Mouse (Mus musculus): ENCODE data around the gene Sorcs1.

DNA sequence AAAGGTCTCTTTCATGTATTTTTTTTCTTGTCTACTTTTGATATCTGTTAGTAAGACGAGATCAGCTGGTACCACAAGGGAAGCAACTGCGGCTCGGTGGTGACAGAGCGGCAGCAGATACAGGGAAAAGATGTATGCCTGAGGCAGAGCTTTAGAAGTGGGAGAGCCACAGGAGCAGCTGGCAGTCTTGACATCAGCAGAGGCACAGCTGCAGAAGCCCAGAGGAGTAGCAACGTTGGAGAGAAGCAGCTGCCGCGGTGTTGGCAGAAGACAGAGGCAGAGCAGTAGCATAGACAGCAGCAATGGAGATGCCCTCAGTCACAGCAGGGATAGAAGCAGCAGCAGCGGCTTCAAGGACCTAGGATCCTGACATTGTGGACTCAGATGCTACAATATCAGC is 152.4 kb downstream of the Sorcs1 start:
- TF ChIP-seq CTCF (IDR thresholded peaks at IDR 0.05; ENCODE audit: extremely low read depth, insufficient read depth, low read length) (no peak), POLR2A (IDR thresholded peaks at IDR 0.05; ENCODE audit: extremely low read depth, insufficient read depth, low read length) (no peak)

All from cortical plate, adult 2 months (tissue).